Mouse (Mus musculus): ENCODE measurements around the gene Myo6.

GRCm38 (mm10) chr9:80282426-80282825 lies 117.6 kb downstream of the Myo6 start:
- TF ChIP-seq GATA1 (IDR thresholded peaks at IDR 0.05; ENCODE audit: low read length): no peak
- TF ChIP-seq TAL1 (IDR thresholded peaks at IDR 0.05; ENCODE audit: low read length): no peak

Measured in erythroblast, embryonic 14.5 days (primary cell).